Comparison of ENCODE assay signal across 27 mouse cellular contexts in the genomic region with DNA sequence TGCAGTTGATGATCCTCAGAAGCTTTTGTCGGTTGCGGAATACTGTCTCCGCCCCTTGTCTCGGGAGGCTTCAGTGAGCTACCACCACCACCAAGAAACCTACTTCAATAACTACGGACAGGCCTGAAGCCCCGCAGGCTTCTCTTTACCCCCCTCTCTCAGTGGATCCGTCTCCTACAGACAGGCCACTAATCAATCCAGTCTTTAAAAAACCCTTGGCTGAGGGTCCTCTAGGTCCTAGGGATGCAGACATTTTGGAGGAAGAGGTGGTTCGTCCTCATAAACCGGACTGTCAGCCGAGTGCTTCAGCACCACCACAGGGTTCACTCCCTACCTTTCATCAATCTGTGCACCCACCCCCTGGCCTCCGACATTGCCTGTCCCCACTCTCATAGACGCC.
"Had no signal": no experiment of that assay in that cellular context is flagged by ENCODE, and none has a peak within 500 bp of the region (broad histone marks: within the 10 kb centered on the region; RNA-seq: fewer than 3 reads in every experiment).

No protein-coding gene starts in this region.

- DNase-seq: cerebellum, adult 8-10 months; cerebellum, adult 9-10 months; cerebellum, adult 9-11 months; cerebellum, postnatal 10 days; cerebellum, postnatal 14 days; cerebellum, postnatal 25 days; cerebellum, postnatal 36 days; embryo, embryonic 11 days; forebrain, postnatal 0 days; gastrocnemius, adult 2 months; gastrocnemius, postnatal 10 days; gastrocnemius, postnatal 14 days; gastrocnemius, postnatal 25 days; gastrocnemius, postnatal 36 days; heart, adult 18-20 months; heart, adult 2 months had no signal

- H3K27me3 ChIP-seq: embryonic facial prominence, embryonic 12.5 days; embryonic facial prominence, embryonic 13.5 days; embryonic facial prominence, embryonic 15.5 days; forebrain, embryonic 12.5 days; forebrain, embryonic 13.5 days; forebrain, embryonic 15.5 days had no signal

- ATAC-seq: forebrain, embryonic 13.5 days; forebrain, embryonic 14.5 days; forebrain, embryonic 15.5 days; forebrain, embryonic 16.5 days; forebrain, postnatal 0 days had no signal

- H3K4me2 ChIP-seq: embryonic facial prominence, embryonic 12.5 days; embryonic facial prominence, embryonic 13.5 days; embryonic facial prominence, embryonic 15.5 days; forebrain, embryonic 12.5 days; forebrain, embryonic 13.5 days; forebrain, embryonic 15.5 days had no signal

- H3K9ac ChIP-seq: embryonic facial prominence, embryonic 12.5 days; embryonic facial prominence, embryonic 13.5 days; embryonic facial prominence, embryonic 15.5 days; forebrain, embryonic 12.5 days; forebrain, embryonic 13.5 days; forebrain, embryonic 15.5 days; forebrain, postnatal 0 days had no signal

- H3K4me3 ChIP-seq: embryonic facial prominence, embryonic 10.5 days; embryonic facial prominence, embryonic 12.5 days; embryonic facial prominence, embryonic 13.5 days; embryonic facial prominence, embryonic 15.5 days; erythroblast, embryonic 14.5 days; forebrain, embryonic 10.5 days; forebrain, embryonic 12.5 days; forebrain, embryonic 13.5 days; forebrain, embryonic 15.5 days; gastrocnemius, adult 2 months; heart, adult 2 months had no signal

- H3K36me3 ChIP-seq: embryonic facial prominence, embryonic 10.5 days; embryonic facial prominence, embryonic 12.5 days; embryonic facial prominence, embryonic 13.5 days; embryonic facial prominence, embryonic 15.5 days; forebrain, embryonic 10.5 days; forebrain, embryonic 12.5 days; forebrain, embryonic 15.5 days had no signal

- H3K4me1 ChIP-seq: embryonic facial prominence, embryonic 10.5 days; embryonic facial prominence, embryonic 12.5 days; embryonic facial prominence, embryonic 13.5 days; embryonic facial prominence, embryonic 15.5 days; forebrain, embryonic 10.5 days; forebrain, embryonic 12.5 days; forebrain, embryonic 13.5 days; forebrain, embryonic 15.5 days had no signal

- H3K9me3 ChIP-seq: embryonic facial prominence, embryonic 15.5 days had no signal

- H3K27ac ChIP-seq: embryonic facial prominence, embryonic 10.5 days; embryonic facial prominence, embryonic 12.5 days; embryonic facial prominence, embryonic 13.5 days; embryonic facial prominence, embryonic 15.5 days; forebrain, embryonic 10.5 days; forebrain, embryonic 12.5 days; forebrain, embryonic 13.5 days; forebrain, embryonic 15.5 days; gastrocnemius, adult 2 months; heart, adult 2 months had no signal
